Mouse (Mus musculus): Measurements from ENCODE around the gene Snx9. TPM values are rescaled to one million over a fixed set of nuclear protein-coding genes. Genes with fewer than 3 reads are reported as not detected.
A peak's percentile ranks its signal among the peaks of the same experiment; 100 is the strongest.

The Snx9 gene
- total and polyA plus RNA-seq, 2 experiments from 2014 or later: 4.8 to 10.4 TPM

GRCm38 (mm10) chr17:5923281-5923680 is 82.2 kb downstream of the Snx9 start:
- 76% methylated on average over 9 of the region's 9 CpGs for WGBS
- H3K27me3 ChIP-seq (ENCODE audit: insufficient read depth, low read length): no peaks in the 10 kb centered on the region
- H3K9me3 ChIP-seq (ENCODE audit: low read length): no peaks in the 10 kb centered on the region
- TF ChIP-seq CTCF (IDR thresholded peaks at IDR 0.05): peak; percentile 81
- DNase-seq (ENCODE audit: low spot score) (peak; percentile 67), ATAC-seq (ENCODE audit: low FRiP score) (no peak)
- H3K27ac ChIP-seq (ENCODE audit: low read depth, low read length): no peak overlapping the region
- peaks cover 29% of the 10 kb centered on the region for H3K36me3 ChIP-seq (ENCODE audit: insufficient read depth, low read length)
- H3K4me2 ChIP-seq (ENCODE audit: low read depth, low read length, poor library complexity, severe bottlenecking): no peak overlapping the region
- no peak overlapping the region for H3K9ac ChIP-seq (replicated peaks; ENCODE audit: low read length, poor library complexity, severe bottlenecking)
- H3K4me1 ChIP-seq (ENCODE audit: insufficient read depth, low read length): no peaks in the 10 kb centered on the region
- H3K4me3 ChIP-seq (ENCODE audit: low read depth, low read length): no peak overlapping the region

GRCm38 (mm10) chr17:5924238-5924637 is 83.1 kb downstream of the Snx9 start:
- DNase-seq (ENCODE audit: low spot score) (no peak), ATAC-seq (ENCODE audit: low FRiP score) (no peak)
- no peak for TF ChIP-seq CTCF (IDR thresholded peaks at IDR 0.05)
- H3K9ac ChIP-seq (replicated peaks; ENCODE audit: low read length, poor library complexity, severe bottlenecking): no peak overlapping the region
- no peak overlapping the region for H3K4me2 ChIP-seq (ENCODE audit: low read depth, low read length, poor library complexity, severe bottlenecking)
- H3K27ac ChIP-seq (ENCODE audit: low read depth, low read length): no peak overlapping the region
- no peaks in the 10 kb centered on the region for H3K9me3 ChIP-seq (ENCODE audit: low read length)
- WGBS: 60% methylated on average over 8 of the region's 8 CpGs
- H3K27me3 ChIP-seq (ENCODE audit: insufficient read depth, low read length): no peaks in the 10 kb centered on the region
- no peaks in the 10 kb centered on the region for H3K4me1 ChIP-seq (ENCODE audit: insufficient read depth, low read length)
- H3K4me3 ChIP-seq (ENCODE audit: low read depth, low read length): no peak overlapping the region
- H3K36me3 ChIP-seq (ENCODE audit: insufficient read depth, low read length): peaks cover 21% of the 10 kb centered on the region

- no peak for TF ChIP-seq CTCF (IDR thresholded peaks at IDR 0.05)
- no peaks in the 10 kb centered on the region for H3K9me3 ChIP-seq (ENCODE audit: low read length)
- DNase-seq (ENCODE audit: low spot score) (no peak), ATAC-seq (ENCODE audit: low FRiP score) (no peak)
- H3K9ac ChIP-seq (replicated peaks; ENCODE audit: low read length, poor library complexity, severe bottlenecking): no peak overlapping the region
- no peaks in the 10 kb centered on the region for H3K4me1 ChIP-seq (ENCODE audit: insufficient read depth, low read length)
- no peaks in the 10 kb centered on the region for H3K27me3 ChIP-seq (ENCODE audit: insufficient read depth, low read length)
- 89% methylated on average over 7 of the region's 7 CpGs for WGBS
- peaks cover 15% of the 10 kb centered on the region for H3K36me3 ChIP-seq (ENCODE audit: insufficient read depth, low read length)
- H3K4me3 ChIP-seq (ENCODE audit: low read depth, low read length): no peak overlapping the region
- H3K27ac ChIP-seq (ENCODE audit: low read depth, low read length): no peak overlapping the region
- no peak overlapping the region for H3K4me2 ChIP-seq (ENCODE audit: low read depth, low read length, poor library complexity, severe bottlenecking)
Observed at GRCm38 (mm10) chr17:5926710-5927109, 85.6 kb downstream of the Snx9 start.

GRCm38 (mm10) chr17:5929031-5929430 is 87.9 kb downstream of the Snx9 start:
- H3K4me1 ChIP-seq (ENCODE audit: insufficient read depth, low read length): no peaks in the 10 kb centered on the region
- ATAC-seq (ENCODE audit: low FRiP score): no peak
- peaks cover 15% of the 10 kb centered on the region for H3K36me3 ChIP-seq (ENCODE audit: insufficient read depth, low read length)
- H3K4me3 ChIP-seq (ENCODE audit: low read depth, low read length): no peak overlapping the region
- DNase-seq (ENCODE audit: low spot score): no peak
- TF ChIP-seq CTCF (IDR thresholded peaks at IDR 0.05): no peak
- 85% methylated on average over 6 of the region's 6 CpGs for WGBS
- H3K27me3 ChIP-seq (ENCODE audit: insufficient read depth, low read length): no peaks in the 10 kb centered on the region
- H3K9ac ChIP-seq (replicated peaks; ENCODE audit: low read length, poor library complexity, severe bottlenecking): no peak overlapping the region
- no peak overlapping the region for H3K27ac ChIP-seq (ENCODE audit: low read depth, low read length)
- no peak overlapping the region for H3K4me2 ChIP-seq (ENCODE audit: low read depth, low read length, poor library complexity, severe bottlenecking)
- no peaks in the 10 kb centered on the region for H3K9me3 ChIP-seq (ENCODE audit: low read length)

GRCm38 (mm10) chr17:5932161-5932560 is 91.0 kb downstream of the Snx9 start:
- ATAC-seq (ENCODE audit: low FRiP score): no peak
- H3K27ac ChIP-seq (ENCODE audit: low read depth, low read length): no peak overlapping the region
- H3K27me3 ChIP-seq (ENCODE audit: insufficient read depth, low read length): no peaks in the 10 kb centered on the region
- DNase-seq (ENCODE audit: low spot score): no peak
- 90% methylated on average over 5 of the region's 5 CpGs for WGBS
- no peak overlapping the region for H3K4me3 ChIP-seq (ENCODE audit: low read depth, low read length)
- 0 out of 2 replicates have a peak, but pooled peaks cover 3% of the 10 kb centered on the region for H3K4me1 ChIP-seq (ENCODE audit: insufficient read depth, low read length)
- H3K36me3 ChIP-seq (ENCODE audit: insufficient read depth, low read length): peaks cover 4% of the 10 kb centered on the region
- no peaks in the 10 kb centered on the region for H3K9me3 ChIP-seq (ENCODE audit: low read length)
- H3K9ac ChIP-seq (replicated peaks; ENCODE audit: low read length, poor library complexity, severe bottlenecking): no peak overlapping the region
- H3K4me2 ChIP-seq (ENCODE audit: low read depth, low read length, poor library complexity, severe bottlenecking): no peak overlapping the region
- TF ChIP-seq CTCF (IDR thresholded peaks at IDR 0.05): no peak

GRCm38 (mm10) chr17:5934554-5935324 is 93.6 kb downstream of the Snx9 start:
- Histone ChIP-seq H3K36me3 (ENCODE audit: insufficient read depth, low read length) (peaks cover 4% of the 10 kb centered on the region), H3K9me3 (ENCODE audit: low read length) (no peaks in the 10 kb centered on the region), H3K4me3 (ENCODE audit: low read depth, low read length) (peak overlapping the region; percentile 41), H3K27ac (ENCODE audit: low read depth, low read length) (0 out of 2 replicates have a peak overlapping the region, but pooled peaks have one; percentile 12), H3K4me1 (ENCODE audit: insufficient read depth, low read length) (0 out of 2 replicates have a peak, but pooled peaks cover 3% of the 10 kb centered on the region), H3K9ac (replicated peaks; ENCODE audit: low read length, poor library complexity, severe bottlenecking) (peak overlapping the region; percentile 57), H3K27me3 (ENCODE audit: insufficient read depth, low read length) (peaks cover 4% of the 10 kb centered on the region; the same call in 1 of the 2 replicates), H3K4me2 (ENCODE audit: low read depth, low read length, poor library complexity, severe bottlenecking) (peak overlapping the region; percentile 85)
- DNase-seq (ENCODE audit: low spot score): peak; percentile 69
- under 1% methylated on average over 30 of the region's 30 CpGs for WGBS
- TF ChIP-seq CTCF (IDR thresholded peaks at IDR 0.05): no peak
- peak; percentile 49; the same call in 1 of the 2 replicates for ATAC-seq (ENCODE audit: low FRiP score)
